Mouse (Mus musculus): ENCODE data around the gene Cldn13.

GRCm38 (mm10) chr5:134895291-134895690 is 20.0 kb downstream of the Cldn13 start:
- no peak for TF ChIP-seq CTCF (IDR thresholded peaks at IDR 0.05; ENCODE audit: borderline replicate concordance, extremely low read depth, insufficient read depth, insufficient read length)
- no peak for TF ChIP-seq POLR2A (IDR thresholded peaks at IDR 0.05; ENCODE audit: borderline replicate concordance, extremely low read depth, insufficient read depth, insufficient read length, poor library complexity, severe bottlenecking)
